Comparison of ENCODE assay signal across 1 mouse cellular context in the genomic region with DNA sequence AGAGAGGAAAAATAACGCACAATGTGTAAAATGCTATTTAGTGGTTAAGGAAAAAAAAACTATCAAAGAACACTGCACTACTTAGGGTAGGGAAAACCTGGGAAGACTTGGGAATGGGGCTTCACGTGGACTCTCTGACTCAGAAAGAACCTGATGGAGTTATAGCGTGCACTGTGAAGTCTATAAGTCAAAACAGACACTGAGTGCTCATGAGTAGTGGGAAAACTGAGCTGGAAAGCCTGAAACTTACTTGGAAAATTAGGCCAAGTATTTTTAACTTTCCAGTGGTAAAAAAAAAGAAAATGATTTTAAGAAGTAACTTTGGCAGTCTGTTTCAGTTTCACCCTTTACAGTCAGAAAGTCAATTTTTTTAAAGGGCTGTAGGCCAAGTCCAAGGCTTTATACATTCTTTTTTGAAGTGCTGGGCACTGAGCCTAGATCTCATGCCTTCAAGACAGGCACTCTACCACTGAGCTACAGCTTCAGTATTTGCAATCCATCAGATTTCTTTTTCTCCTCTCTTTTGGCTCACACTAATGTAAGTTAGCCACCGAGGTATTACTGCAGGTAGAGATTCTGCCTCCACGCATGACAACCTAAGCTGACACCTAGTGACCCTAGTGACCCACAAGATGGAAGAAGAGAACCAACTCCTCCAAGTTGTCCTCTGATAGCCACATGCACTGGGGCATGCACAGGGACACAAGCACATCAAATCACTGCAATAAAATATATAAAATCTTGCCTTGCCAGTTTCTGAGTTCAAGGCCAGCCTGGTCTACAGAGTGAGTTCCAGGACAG.
TF ChIP-seq lines count a peak whose summit lies in the region.

No protein-coding gene starts in this region.

TF ChIP-seq in CH12.LX, 34 proteins besides CTCF, POLR2A, EP300 and RAD21:
- TF ChIP-seq HCFC1 (IDR thresholded peaks at IDR 0.05; ENCODE audit: low read depth, low read length) (no peak), ZC3H11A (IDR thresholded peaks at IDR 0.05; ENCODE audit: low read depth, low read length) (no peak), GABPA (IDR thresholded peaks at IDR 0.05; ENCODE audit: insufficient replicate concordance, low read depth, low read length) (no peak), ZNF384 (IDR thresholded peaks at IDR 0.05; ENCODE audit: low read depth, low read length) (peak; percentile 16; the same call in 1 of the 2 replicates), POLR2AphosphoS2 (IDR thresholded peaks at IDR 0.05; ENCODE audit: low read depth, low read length) (no peak), MAZ (IDR thresholded peaks at IDR 0.05; ENCODE audit: low read depth, low read length) (no peak), IRF4 (IDR thresholded peaks at IDR 0.05; ENCODE audit: low read depth, low read length) (no peak)
TF ChIP-seq in CH12.LX: peak in this region for 1.
